Mouse (Mus musculus) effector memory CD4-positive, alpha-beta T cell, adult 5 months (primary cell): ENCODE measurements around the gene Gm44596. TPM values are rescaled to one million over a fixed set of nuclear protein-coding genes. Genes with fewer than 3 reads are reported as not detected.

ENCODE experiments used
- polyA plus RNA-seq: library from polyadenylated mRNA; unstranded; fragments of 100-300 nt; shearing (Covaris generic); gene quantifications from one replicate; pipeline ENCODE4 v1.2.1, GENCODE M21; 2017

Gm44596 gene
- not detected for polyA plus RNA-seq

GRCm38 (mm10) chr6:128375192-128375591 is at the start of gene Gm44596, which contains the start of gene Tex52:
Gene Gm44596, plus strand, starts transcription at chr6:128375503.
Gene Tex52, plus strand, starts transcription at chr6:128375456.

GRCm38 (mm10) chr6:128355726-128356416 is 19.4 kb upstream of the Gm44596 start, which contains the start of gene Tulp3:
Gene Tulp3, minus strand, starts transcription at chr6:128355851.

GRCm38 (mm10) chr6:128362381-128363006 is 12.8 kb upstream of the Gm44596 start, which contains the start of the genes Rhno1 and Foxm1:
Gene Rhno1, minus strand, starts transcription at chr6:128362911.
Gene Foxm1, plus strand, starts transcription at chr6:128362967.

GRCm38 (mm10) chr6:128398996-128399395 is 23.7 kb downstream of the Gm44596 start, which contains the start of gene Nrip2:
Gene Nrip2, plus strand, starts transcription at chr6:128399296.

GRCm38 (mm10) chr6:128424269-128425019 is 49.1 kb downstream of the Gm44596 start, which contains the start of gene Itfg2:
Gene Itfg2, minus strand, starts transcription at chr6:128424931.

GRCm38 (mm10) chr6:128438317-128438870 is 63.1 kb downstream of the Gm44596 start, which contains the start of gene Fkbp4:
Gene Fkbp4, minus strand, starts transcription at chr6:128438677.

Other genes starting within 250 kb of the Gm44596 start
- 0.16 TPM for gene Tspan9, start 231.9 kb upstream of the Gm44596 start, polyA plus RNA-seq
- not detected for gene Tead4, start 74.7 kb upstream of the Gm44596 start, polyA plus RNA-seq
- 1.3 TPM for gene Tulp3, start 19.7 kb upstream of the Gm44596 start, polyA plus RNA-seq
- 48.0 TPM for gene Rhno1, start 12.6 kb upstream of the Gm44596 start, polyA plus RNA-seq
- 2.2 TPM for gene Foxm1, start 12.5 kb upstream of the Gm44596 start, polyA plus RNA-seq
- gene Tex52, start within 50 bp of the Gm44596 start, polyA plus RNA-seq = not detected
- gene Nrip2, start 23.8 kb downstream of the Gm44596 start, polyA plus RNA-seq = 0.44 TPM
- gene Itfg2, start 49.4 kb downstream of the Gm44596 start, polyA plus RNA-seq = 32.3 TPM
- gene Fkbp4, start 63.2 kb downstream of the Gm44596 start, polyA plus RNA-seq = 130 TPM
- not detected for gene Pzp, start 151.2 kb downstream of the Gm44596 start, polyA plus RNA-seq
- gene A2ml1, start 206.1 kb downstream of the Gm44596 start, polyA plus RNA-seq = not detected
- gene Klrb1a, start 248.0 kb downstream of the Gm44596 start, polyA plus RNA-seq = not detected